Mouse (Mus musculus) kidney, adult 2 months (tissue): ENCODE measurements around the gene Fignl2. TPM values are rescaled to one million over a fixed set of nuclear protein-coding genes. Genes with fewer than 3 reads are reported as not detected.

Experiments used
- DNase-seq: peaks from one replicate; pipeline ENCODE4 v3.0.0; 2021
- H3K27ac ChIP-seq: fragments of 200-500 bp; 2 replicates; pipeline ENCODE4 v1.5.1; 2012; ENCODE audit warnings: low read depth, low read length, control low read depth, inconsistent platforms; ENCODE audit not compliant: insufficient read depth
- H3K27me3 ChIP-seq: fragments of 200-500 bp; replicated peaks from 2 replicates; pipeline ENCODE4 v1.6.1; 2012; ENCODE audit warnings: mild to moderate bottlenecking, moderate library complexity, low read length, inconsistent platforms; ENCODE audit not compliant: control insufficient read depth, insufficient read depth
- H3K36me3 ChIP-seq: fragments of 200-500 bp; 2 replicates; pipeline ENCODE4 v1.6.1; 2012; ENCODE audit warnings: mild to moderate bottlenecking, moderate library complexity, low read length, inconsistent platforms; ENCODE audit not compliant: control insufficient read depth, insufficient read depth
- H3K4me1 ChIP-seq: fragments of 200-500 bp; 2 replicates; pipeline ENCODE4 v1.6.1; 2011; ENCODE audit warnings: low read length; ENCODE audit not compliant: control insufficient read depth, insufficient read depth
- H3K4me3 ChIP-seq: fragments of 200-500 bp; 2 replicates; pipeline ENCODE4 v1.5.1; 2011; ENCODE audit warnings: mild to moderate bottlenecking, low read depth, low read length, control low read depth; ENCODE audit not compliant: insufficient read depth
- CTCF ChIP-seq: fragments of 200-500 bp; conservative IDR thresholded peaks from 2 replicates; pipeline ENCODE4 v1.5.1; 2011; ENCODE audit warnings: low read depth, mild to moderate bottlenecking, control low read depth, low read length, moderate library complexity, mixed read lengths; ENCODE audit not compliant: insufficient read depth, insufficient read length
- POLR2A ChIP-seq: fragments of 200-500 bp; IDR thresholded peaks from one replicate; pipeline ENCODE4 v1.6.1; 2011; ENCODE audit warnings: low read depth, low read length, control low read depth
- WGBS: fragments of 180-500 bp; shearing (Covaris S2); methylation state at CpG from one replicate; pipeline ENCODE4 v1.1.7; 2018; 5-methylcytosine and 5-hydroxymethylcytosine counted together
- polyA plus RNA-seq: library from polyadenylated mRNA; depleted of rRNA; stranded (reverse); fragments of >200 nt; gene quantifications from 2 replicates; pipeline ENCODE4 v1.2.3, GENCODE M21; 2012; rRNA removed

Gene Fignl2
- polyA plus RNA-seq, 1 experiment = 8.6 TPM

DNA sequence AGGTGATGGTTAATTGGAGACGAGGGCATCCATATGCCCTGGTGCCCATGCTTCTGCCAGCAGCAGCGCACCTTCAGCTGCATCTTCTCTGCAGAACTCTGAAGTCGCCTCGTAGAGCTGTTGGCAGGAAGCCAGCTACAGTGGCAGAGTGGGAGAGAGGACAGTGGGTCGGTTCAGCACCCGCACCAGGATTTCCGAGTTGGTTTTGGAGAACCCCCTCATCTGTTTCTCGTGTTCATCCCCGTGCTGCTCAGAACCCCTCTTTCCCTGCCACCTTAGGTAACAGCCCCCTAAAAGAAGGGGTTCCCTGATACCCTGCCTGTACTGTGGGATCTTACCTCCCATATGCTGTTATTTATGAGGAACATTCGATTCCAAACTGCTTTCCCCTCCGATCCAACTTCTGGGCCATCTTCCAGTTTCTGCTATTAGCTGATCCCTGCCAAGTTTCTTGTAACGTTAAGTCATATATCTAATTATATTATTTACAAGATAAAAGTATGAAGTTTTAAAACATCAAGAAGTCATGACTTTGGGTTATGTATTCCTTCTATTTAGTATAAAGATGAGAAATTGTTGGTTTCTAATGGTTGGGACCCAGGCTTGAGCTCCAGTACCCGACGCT lies 69.9 kb downstream of the Fignl2 start:
- no peaks in the 10 kb centered on the region for H3K36me3 ChIP-seq
- no peak overlapping the region for H3K27ac ChIP-seq
- H3K4me1 ChIP-seq = no peaks in the 10 kb centered on the region
- DNase-seq = no peak
- no peaks in the 10 kb centered on the region for H3K27me3 ChIP-seq
- H3K4me3 ChIP-seq = no peak overlapping the region
- no peak for TF ChIP-seq POLR2A
- TF ChIP-seq CTCF = no peak
- WGBS = 76% methylated on average over 14 of the region's 14 CpGs

DNA sequence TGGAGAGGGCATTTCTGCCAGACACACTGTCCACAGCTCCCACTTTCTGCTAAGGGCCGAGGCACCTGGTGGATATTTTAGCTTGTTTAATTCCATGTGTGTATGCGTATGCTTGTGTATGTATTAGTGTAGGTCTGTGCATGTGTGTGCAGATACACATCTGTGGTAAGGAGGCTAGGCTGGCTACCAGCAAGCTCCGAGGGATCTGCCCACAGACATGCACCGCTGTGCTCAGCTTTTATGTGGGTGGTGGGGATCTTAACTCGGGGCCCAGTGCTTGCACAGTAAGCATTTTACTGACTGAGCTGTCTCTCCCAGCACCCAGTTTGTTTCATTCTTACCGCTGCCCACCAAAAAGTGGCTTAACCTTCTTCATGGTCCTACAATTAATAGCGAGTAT lies 71.1 kb downstream of the Fignl2 start:
- TF ChIP-seq POLR2A = no peak
- TF ChIP-seq CTCF = no peak
- Histone ChIP-seq H3K27ac (no peak overlapping the region), H3K27me3 (no peaks in the 10 kb centered on the region), H3K4me3 (no peak overlapping the region), H3K4me1 (no peaks in the 10 kb centered on the region), H3K36me3 (no peaks in the 10 kb centered on the region)
- WGBS = 73% methylated on average over 7 of the region's 7 CpGs
- DNase-seq = no peak

DNA sequence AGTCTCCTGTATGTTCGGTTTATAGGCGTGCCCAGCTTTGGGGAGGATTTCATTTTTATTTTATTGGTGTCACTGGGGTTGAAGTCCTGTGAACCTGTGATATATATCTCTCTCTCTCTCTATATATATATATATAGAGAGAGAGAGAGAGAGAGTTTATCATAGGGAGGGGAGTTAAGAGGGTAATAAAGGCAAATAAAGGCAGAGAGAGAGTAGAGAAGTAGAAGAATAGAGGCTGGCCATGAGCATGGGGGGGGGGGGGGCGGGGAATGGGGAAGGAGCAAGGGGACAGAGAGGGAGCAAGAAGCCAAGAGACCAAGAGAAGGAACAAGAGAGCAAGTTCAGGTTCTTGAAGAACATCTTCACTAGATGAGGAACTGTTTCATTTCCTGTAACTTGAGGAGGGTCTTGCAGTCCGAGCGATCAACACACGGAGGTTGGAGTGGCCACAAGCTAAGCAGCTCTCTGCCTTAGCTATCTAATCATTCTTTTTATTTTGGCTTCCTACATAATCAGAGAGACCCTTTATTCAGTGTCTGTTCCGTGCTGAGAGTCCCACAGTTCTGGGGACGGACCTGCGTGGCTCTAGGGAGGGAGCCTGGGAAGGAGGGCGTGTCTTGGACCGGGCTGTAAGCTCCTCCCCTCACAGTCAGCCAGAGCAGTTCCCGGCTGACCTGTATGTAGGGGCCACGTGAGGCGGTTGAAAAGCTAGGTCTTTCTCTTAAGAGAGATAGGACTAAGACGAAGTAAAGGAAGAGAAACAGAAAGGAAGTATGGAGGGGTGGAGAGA lies 71.9 kb downstream of the Fignl2 start:
- TF ChIP-seq POLR2A (no peak), CTCF (no peak)

DNA sequence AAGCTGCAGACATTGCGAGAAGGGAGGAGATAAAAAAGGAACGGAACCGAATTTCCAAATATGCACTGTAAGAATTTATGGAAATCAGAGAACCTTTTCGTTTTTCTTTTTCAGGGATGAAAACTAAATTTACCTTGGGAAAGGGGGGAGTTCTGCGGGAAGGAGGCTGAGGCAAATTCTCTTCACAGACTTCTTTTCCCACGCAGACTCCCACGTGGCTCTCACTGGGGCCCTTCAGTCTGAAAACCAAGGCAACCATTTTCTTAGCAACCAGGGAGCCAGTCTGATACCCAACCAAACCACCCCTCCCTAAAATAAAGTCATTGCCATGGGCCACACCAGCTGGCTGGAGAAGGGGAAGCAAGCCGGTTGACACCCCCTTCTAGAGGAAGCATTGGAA lies 72.7 kb downstream of the Fignl2 start:
- 84% methylated on average over 8 of the region's 8 CpGs for WGBS
- H3K27ac ChIP-seq = no peak overlapping the region
- DNase-seq = no peak

More for the DNA sequence above, 71.9 kb downstream of the Fignl2 start:
- peak overlapping the region; percentile 49 for H3K4me3 ChIP-seq
- WGBS = 13% methylated on average over 15 of the region's 15 CpGs
- H3K27me3 ChIP-seq = no peaks in the 10 kb centered on the region
- H3K27ac ChIP-seq = no peak overlapping the region
- DNase-seq = peak; percentile 68
- no peaks in the 10 kb centered on the region for H3K36me3 ChIP-seq
- no peaks in the 10 kb centered on the region for H3K4me1 ChIP-seq

DNA sequence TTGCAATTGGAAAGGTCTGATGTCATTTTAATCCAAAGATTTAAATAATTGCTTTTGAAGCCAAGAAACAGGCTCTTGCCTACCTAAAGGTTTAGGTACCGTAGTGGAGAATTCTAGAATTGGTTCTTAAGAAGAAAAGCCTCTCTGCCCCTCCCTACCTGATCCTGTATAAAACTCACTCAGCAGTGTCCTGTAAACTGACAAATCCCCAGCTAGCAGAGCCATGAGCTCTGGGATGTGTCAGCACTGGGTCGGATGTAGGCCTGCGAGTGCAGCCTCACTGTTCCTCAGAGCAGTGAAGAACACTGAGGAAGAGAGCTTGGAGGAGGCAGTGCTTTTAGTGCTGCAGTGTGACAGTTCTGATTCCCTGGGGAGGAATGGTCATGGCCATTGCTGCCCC lies 73.8 kb downstream of the Fignl2 start:
- Histone ChIP-seq H3K36me3 (no peaks in the 10 kb centered on the region), H3K4me1 (no peaks in the 10 kb centered on the region), H3K27ac (no peak overlapping the region), H3K4me3 (no peak overlapping the region), H3K27me3 (no peaks in the 10 kb centered on the region)
- TF ChIP-seq CTCF (no peak), POLR2A (no peak)
- DNase-seq = no peak
- 83% methylated on average over 3 of the region's 3 CpGs for WGBS

More for the DNA sequence above, 72.7 kb downstream of the Fignl2 start:
- Histone ChIP-seq H3K27me3 (no peaks in the 10 kb centered on the region), H3K36me3 (no peaks in the 10 kb centered on the region), H3K4me3 (no peak overlapping the region), H3K4me1 (no peaks in the 10 kb centered on the region)
- no peak for TF ChIP-seq CTCF
- TF ChIP-seq POLR2A = no peak

DNA sequence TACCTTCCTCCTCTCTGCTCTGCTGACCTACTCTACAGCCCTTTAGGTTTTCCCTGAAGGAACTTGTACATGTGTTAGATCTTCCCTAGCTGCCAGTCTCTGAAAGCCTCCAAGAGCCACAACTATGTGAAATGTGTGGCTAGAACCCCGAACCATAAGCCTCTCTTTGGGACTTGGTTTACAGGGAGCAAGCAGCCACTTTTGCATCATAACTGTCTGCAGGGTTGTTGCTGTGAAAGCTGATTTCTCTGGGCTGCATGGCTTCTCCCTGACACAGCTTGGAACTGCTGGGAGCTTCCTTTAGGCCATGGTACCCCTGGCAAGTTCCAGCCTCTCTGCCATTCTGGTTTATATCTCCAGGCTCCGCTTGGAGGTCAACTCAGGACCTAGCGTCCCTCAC lies 75.9 kb downstream of the Fignl2 start:
- WGBS = 91% methylated on average over 3 of the region's 3 CpGs
- no peak for DNase-seq
- TF ChIP-seq POLR2A (no peak), CTCF (no peak)

DNA sequence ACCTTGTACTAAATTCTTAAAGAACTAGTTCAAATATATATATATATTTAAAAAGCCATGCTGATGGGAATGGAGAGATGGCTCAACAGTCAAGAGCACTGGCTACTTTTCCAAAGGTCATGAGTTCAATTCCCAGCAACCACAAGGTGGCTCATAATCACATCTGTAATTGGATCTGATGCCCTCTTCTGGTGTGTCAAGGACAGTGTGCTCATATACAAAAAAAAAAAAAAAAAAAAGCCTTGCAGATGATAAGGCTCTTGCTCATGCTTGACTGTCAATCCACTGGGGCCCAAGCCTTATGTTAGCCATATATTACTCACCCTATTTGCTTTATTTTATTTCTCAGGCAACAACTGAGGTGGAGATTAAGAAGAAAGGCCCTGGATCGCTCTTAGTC lies 76.7 kb downstream of the Fignl2 start:
- Histone ChIP-seq H3K4me1 (no peaks in the 10 kb centered on the region), H3K27ac (no peak overlapping the region), H3K36me3 (no peaks in the 10 kb centered on the region), H3K27me3 (no peaks in the 10 kb centered on the region), H3K4me3 (no peak overlapping the region)
- DNase-seq = no peak
- TF ChIP-seq POLR2A = no peak
- no peak for TF ChIP-seq CTCF
- 98% methylated on average over 1 of the region's 1 CpGs for WGBS

More for the DNA sequence above, 75.9 kb downstream of the Fignl2 start:
- Histone ChIP-seq H3K36me3 (no peaks in the 10 kb centered on the region), H3K4me1 (no peaks in the 10 kb centered on the region), H3K4me3 (no peak overlapping the region), H3K27ac (no peak overlapping the region), H3K27me3 (no peaks in the 10 kb centered on the region)

Other genes starting within 250 kb of the Fignl2 start
- gene Scn8a, start 208.7 kb downstream of the Fignl2 start, polyA plus RNA-seq = 0.45 TPM in 2 replicates
- 0.23 TPM in 1 of 2 replicates, not detected in the other for gene Gm47841, start 31.2 kb downstream of the Fignl2 start, polyA plus RNA-seq
- gene Ankrd33, start 37.2 kb upstream of the Fignl2 start, polyA plus RNA-seq = not detected in 2 replicates
- gene Acvrl1, start 50.0 kb upstream of the Fignl2 start, polyA plus RNA-seq = 33.4 and 34.1 TPM in 2 replicates
- gene Acvr1b, start 95.5 kb upstream of the Fignl2 start, polyA plus RNA-seq = 37.0 and 37.2 TPM in 2 replicates
- 6.2 and 7.0 TPM in 2 replicates for gene Grasp, start 145.6 kb upstream of the Fignl2 start, polyA plus RNA-seq
- gene Nr4a1, start 175.7 kb upstream of the Fignl2 start, polyA plus RNA-seq = 4.9 and 5.7 TPM in 2 replicates
- 46.1 and 48.7 TPM in 2 replicates for gene Atg101, start 205.7 kb upstream of the Fignl2 start, polyA plus RNA-seq
- gene 6030408B16Rik, start 214.6 kb upstream of the Fignl2 start, polyA plus RNA-seq = 0.13 and 0.37 TPM in 2 replicates